Mouse (Mus musculus): ENCODE data around the gene Phka1. TPM values are rescaled to one million over a fixed set of nuclear protein-coding genes. Genes with fewer than 3 reads are reported as not detected.

Gene Phka1
- polyA plus RNA-seq, 1 experiment from 2014 or later: 9.5 TPM

Other genes with a start within 250 kb of the Phka1 start
- gene Hdac8, start 138.9 kb downstream of the Phka1 start, polyA plus RNA-seq (2016; fragmentation: Nextera tagmentation; extraction: Ambion mirVana): 9.5 and 9.7 TPM in 2 replicates
- gene Gm3880, start 42.7 kb upstream of the Phka1 start, polyA plus RNA-seq (2016; fragmentation: Nextera tagmentation; extraction: Ambion mirVana): not detected in 2 replicates
- gene Gm9112, start 63.4 kb upstream of the Phka1 start, polyA plus RNA-seq (2016; fragmentation: Nextera tagmentation; extraction: Ambion mirVana): not detected in 2 replicates
- not detected in 2 replicates for gene Dmrtc1b, start 63.6 kb upstream of the Phka1 start, polyA plus RNA-seq (2016; fragmentation: Nextera tagmentation; extraction: Ambion mirVana)
- not detected in 2 replicates for gene Dmrtc1c1, start 158.7 kb upstream of the Phka1 start, polyA plus RNA-seq (2016; fragmentation: Nextera tagmentation; extraction: Ambion mirVana)
- not detected in 2 replicates for gene Dmrtc1c2, start 210.4 kb upstream of the Phka1 start, polyA plus RNA-seq (2016; fragmentation: Nextera tagmentation; extraction: Ambion mirVana)
- not detected in 2 replicates for gene 1700031F05Rik, start 223.7 kb upstream of the Phka1 start, polyA plus RNA-seq (2016; fragmentation: Nextera tagmentation; extraction: Ambion mirVana)

Measured in hindbrain, embryonic 12.5 days (tissue).